In the genomic region with DNA sequence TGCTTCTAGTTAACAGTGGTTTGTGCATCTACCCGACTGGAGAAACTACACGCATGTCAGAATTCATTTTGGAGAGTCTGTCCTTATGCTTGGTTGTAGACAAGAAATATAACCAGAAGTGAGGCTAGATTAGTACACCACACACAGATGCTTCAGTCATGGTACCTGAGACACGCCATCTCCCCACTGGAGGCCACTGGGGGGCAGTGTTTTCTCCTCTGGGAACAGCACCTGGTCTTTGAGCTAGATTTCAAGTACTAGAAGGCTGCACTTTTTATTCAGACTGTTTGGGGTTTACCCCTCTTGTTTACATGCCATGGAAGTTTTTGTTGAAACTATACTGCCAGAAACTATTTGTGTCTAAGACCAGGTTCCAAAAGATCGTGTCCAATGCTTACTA, we compare ENCODE assay signal across 9 mouse cellular contexts. TPM values are rescaled to one million over a fixed set of nuclear protein-coding genes. Genes with fewer than 3 reads are reported as not detected.
DNase-seq lines count a peak whose midpoint lies in the region.
"Had no signal": no experiment of that assay in that cellular context is flagged by ENCODE, and none has a peak within 500 bp of the region (broad histone marks: within the 10 kb centered on the region; RNA-seq: fewer than 3 reads in every experiment).

No protein-coding gene starts in this region.

- peak; percentile 59 for DNase-seq in heart, postnatal 4 days
- DNase-seq in heart, adult 9 months (ENCODE audit: low spot score in 2 of 2): no peak
- peak; percentile 75 for DNase-seq in CD4-positive, CD25-positive, alpha-beta regulatory T cell, adult 2 months (ENCODE audit: low read depth, low spot score)
- DNase-seq in adrenal gland, postnatal 10 days: peak; percentile 69
- peak; percentile 41 for DNase-seq in embryo, embryonic 11 days
- peak; percentile 68 to 72 for DNase-seq in kidney, postnatal 4 days
- DNase-seq in mesoderm, embryonic 11.5 days (ENCODE audit: low read depth, low spot score): peak; percentile 24
- peak; percentile 62 for DNase-seq in thymus, postnatal 0 days (ENCODE audit: low spot score)
- DNase-seq: liver, embryonic 13.5 days had no signal

RNA-seq across cellular contexts. Expression of a gene that starts 43.2 kb away (rescaled TPM):
- total RNA-seq in heart, postnatal 4 days (2021): 10 to 100 TPM; 88.7 to 90.8 TPM
- 10 to 100 TPM; 87.6 to 95.0 TPM for total RNA-seq in adrenal gland, postnatal 10 days (2021)
- polyA plus RNA-seq in thymus, postnatal 0 days (2015; fragmentation: Nextera tagmentation; extraction: Ambion mirVana): 261 and 270 TPM in 2 replicates

Comparison
In these comparisons a context has a peak if more than half of its experiments do, and no peak if none do; other contexts are left out.
1. DNase-seq: peak in heart, postnatal 4 days (single experiment), CD4-positive, CD25-positive, alpha-beta regulatory T cell, adult 2 months (single experiment), adrenal gland, postnatal 10 days (single experiment), embryo, embryonic 11 days (single experiment), kidney, postnatal 4 days (2 of 2), mesoderm, embryonic 11.5 days (single experiment) and thymus, postnatal 0 days (single experiment); none in heart, adult 9 months (0 of 2).